Mouse (Mus musculus): ENCODE measurements around the gene Muc1.
A peak's percentile ranks its signal among the peaks of the same experiment; 100 is the strongest.

Muc1 gene

DNA sequence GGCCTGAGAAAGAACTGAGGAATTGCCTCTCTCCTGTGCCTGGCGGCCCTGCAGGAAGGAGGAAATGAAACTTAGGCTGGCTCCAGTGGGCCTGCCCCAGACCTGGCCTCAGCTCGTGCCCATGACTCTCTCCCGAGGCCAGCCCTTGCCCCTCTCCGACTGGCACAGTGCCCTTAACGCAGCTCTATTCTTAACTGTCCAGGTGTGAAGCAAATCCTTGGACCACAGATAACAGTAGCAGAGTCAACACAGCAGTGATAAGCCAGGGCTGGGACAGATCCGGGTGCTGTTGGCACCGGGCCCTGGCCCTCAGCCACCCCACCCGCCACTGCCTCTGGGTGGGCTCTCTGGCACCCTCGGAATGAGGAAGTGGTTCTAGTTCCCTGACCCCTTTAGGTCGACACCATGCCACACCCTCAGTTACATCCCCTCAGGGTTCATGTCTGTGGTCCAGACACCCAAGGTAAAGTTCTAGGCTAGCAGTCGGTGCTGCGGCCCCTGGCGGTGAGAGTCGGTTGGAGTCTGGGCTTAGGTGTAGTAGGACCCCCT lies 4.8 kb downstream of the Muc1 start:
- no peak for DNase-seq (ENCODE audit: low spot score in 2 of 2)

DNA sequence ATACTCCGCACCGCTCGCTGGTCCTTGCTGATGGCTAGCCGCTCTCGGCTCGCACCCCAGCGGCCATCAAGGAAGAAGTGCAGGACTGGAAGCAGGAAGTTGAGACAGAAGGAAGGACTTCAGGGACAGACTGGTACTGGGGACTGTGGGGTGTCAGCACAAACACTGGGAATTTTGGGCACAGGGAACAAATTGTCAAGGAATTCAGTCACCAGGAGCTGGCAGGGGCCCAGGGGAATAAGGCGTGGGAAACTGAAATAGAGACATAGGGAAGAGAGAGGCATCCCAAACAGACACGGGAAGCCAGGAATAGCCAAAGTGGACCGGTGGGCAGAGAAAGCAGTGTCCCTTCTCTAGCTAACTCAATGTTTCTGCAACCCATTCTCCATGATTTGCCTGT lies 7.7 kb downstream of the Muc1 start:
- no peak for DNase-seq (ENCODE audit: low spot score in 2 of 2)

DNA sequence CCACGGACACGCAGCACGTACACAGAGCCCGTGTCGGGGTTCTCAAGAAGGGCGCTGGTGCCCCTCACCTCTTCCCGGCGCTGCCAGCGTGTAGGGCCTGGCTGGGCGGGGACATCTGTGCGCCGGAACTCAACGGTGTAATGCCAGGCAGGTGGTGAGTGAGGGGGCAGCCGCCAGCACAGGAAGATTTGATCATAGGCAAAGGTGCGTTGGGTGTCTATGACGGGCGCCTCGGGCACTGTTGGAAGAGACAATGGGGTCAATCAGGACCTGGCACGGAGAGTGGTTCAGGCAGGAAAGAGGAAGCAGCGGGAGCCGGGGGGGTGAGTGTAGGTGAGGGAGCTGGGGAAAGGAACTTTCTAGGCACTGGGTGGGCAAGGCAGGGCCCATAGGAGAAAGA lies 8.8 kb downstream of the Muc1 start:
- no peak for DNase-seq (ENCODE audit: low spot score in 2 of 2)

GRCm38 (mm10) chr3:89238494-89238893 lies 9.6 kb downstream of the Muc1 start:
- no peak for DNase-seq (ENCODE audit: low spot score in 2 of 2)

DNA sequence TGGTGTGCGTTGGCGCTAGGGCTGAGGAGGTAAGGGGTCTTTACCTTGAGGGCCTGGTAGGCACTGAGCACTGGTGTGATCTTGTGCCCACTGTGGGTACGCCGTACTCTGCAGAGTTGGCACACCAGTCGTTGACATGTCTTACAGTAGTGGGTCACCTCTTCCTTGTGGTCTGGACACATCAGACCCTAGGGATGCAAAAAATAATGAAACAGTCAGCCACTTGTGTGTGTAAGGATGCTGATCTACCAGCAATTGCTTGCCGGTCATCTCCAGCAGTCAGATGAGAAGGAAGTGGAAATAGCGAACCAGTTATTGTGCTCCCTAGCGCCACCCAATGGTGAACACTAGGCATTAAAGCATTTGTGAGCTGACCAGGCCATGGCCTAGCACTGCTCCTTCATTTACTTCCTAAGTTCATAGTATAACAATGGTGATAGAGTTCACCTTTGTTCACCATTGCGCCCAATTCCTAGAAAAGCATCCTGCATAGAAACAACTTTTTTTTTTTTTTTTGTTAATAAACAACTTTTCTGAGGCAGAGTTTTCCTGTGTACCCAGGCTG lies 13.6 kb downstream of the Muc1 start:
- peak in 1 of 2 experiments; percentile 64 for DNase-seq (ENCODE audit: low spot score in 2 of 2)

- peak; percentile 34 to 59 for DNase-seq (ENCODE audit: low spot score in 2 of 2)
Measured at GRCm38 (mm10) chr3:89243609-89244008, 14.8 kb downstream of the Muc1 start.

- DNase-seq (ENCODE audit: low spot score in 2 of 2), result no peak
Measured at GRCm38 (mm10) chr3:89244158-89244981, 15.5 kb downstream of the Muc1 start.

DNA sequence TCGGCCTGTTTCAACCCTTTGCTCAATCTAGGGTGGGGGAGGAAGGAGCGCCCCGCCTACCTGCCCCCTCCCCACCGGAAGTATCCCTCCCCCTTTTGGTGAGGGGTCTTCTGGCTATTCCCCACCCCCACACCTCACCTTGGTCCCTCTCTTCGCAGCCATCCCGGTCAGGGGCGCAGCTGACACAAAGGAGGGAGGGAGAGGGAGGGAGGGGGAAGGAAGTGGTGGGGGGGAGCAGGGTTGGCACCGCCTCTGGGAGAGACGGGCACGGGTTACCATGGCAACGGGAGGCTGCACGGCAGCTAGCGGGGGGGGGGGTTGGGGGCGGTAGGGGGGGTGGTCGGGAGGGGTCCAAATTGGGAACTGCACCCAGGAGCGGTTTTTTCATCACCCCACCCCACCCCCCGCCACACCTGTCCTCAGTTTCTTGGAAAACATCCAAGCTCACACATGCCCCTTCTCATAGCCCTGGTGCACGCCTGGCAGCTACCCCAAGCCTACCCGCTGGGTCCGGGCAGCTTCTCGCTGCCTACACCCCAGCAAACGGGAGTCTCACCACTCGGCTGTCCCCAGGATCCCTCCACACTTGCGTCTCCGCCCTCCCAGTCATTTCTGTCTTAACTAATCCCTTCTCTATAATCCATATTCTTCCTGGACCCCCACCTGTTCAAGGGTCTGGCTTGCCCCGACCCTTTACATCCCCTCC lies 16.3 kb downstream of the Muc1 start:
- no peak for DNase-seq (ENCODE audit: low spot score in 2 of 2)

GRCm38 (mm10) chr3:89245688-89246171 lies 16.9 kb downstream of the Muc1 start, which contains the start of gene Krtcap2:
Krtcap2 (plus strand) TSS chr3:89245966.
- no peak for DNase-seq (ENCODE audit: low spot score in 2 of 2)

- peak; percentile 65 to 81 for DNase-seq (ENCODE audit: low spot score in 2 of 2)
Measured at GRCm38 (mm10) chr3:89246261-89247100, 17.6 kb downstream of the Muc1 start, which contains the start of gene Trim46. Trim46 (minus strand) TSS chr3:89246309.

GRCm38 (mm10) chr3:89247466-89247865 lies 18.6 kb downstream of the Muc1 start:
- DNase-seq (ENCODE audit: low spot score in 2 of 2), result no peak

DNA sequence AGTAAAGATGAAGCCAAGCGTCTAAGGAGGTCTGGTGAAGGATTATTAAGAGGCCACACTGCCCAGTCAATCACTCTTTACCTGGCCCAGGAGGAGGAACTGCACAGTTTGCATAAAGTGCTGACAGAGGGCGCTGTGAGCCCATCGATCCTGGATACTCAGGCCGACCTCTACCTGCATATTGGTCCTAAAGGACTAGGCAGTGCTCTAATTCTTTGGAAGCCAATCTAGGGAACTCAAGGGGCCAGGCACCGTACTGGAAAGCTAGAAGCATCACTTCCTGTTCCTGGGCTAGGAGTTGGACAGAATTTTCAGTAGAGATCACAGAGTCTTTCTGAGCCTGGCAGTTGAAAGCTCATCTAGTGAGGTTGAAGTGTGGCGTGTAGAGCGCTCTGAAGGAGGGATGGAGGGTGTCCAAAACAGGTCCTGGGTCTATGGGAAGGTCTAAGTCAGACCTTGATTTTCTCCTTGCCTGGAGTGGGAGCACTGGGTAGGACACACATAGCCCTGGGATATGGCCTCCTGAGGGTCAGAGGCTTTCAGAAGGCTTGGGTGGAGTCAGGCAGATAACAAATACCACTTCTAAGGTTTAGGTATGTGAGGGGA lies 21.7 kb downstream of the Muc1 start:
- peak; percentile 43 to 65 for DNase-seq (ENCODE audit: low spot score in 2 of 2)

GRCm38 (mm10) chr3:89251365-89251895 lies 22.6 kb downstream of the Muc1 start:
- peak; percentile 47 to 58 for DNase-seq (ENCODE audit: low spot score in 2 of 2)

- DNase-seq (ENCODE audit: low spot score in 2 of 2), result no peak
Measured at GRCm38 (mm10) chr3:89254994-89255393, 26.1 kb downstream of the Muc1 start.

DNA sequence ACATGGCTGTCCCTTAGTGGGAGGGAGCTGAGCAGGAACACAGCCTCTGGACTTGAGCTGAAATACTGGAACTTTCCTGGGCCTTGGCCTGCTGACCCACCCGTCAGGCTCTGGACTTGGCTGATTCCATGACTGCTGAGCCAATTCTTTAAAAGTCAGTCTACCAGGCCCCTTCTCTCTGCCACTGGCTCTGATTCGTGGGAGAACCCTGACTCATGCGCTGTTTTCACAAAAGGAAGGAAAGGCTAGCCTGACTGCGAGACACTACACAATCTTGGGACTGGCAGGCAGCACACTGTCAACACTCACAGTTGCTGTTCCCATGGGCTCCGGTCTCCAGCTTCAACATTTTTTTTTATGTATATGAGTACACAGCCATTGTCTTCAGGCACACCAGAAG lies 27.3 kb downstream of the Muc1 start:
- no peak for DNase-seq (ENCODE audit: low spot score in 2 of 2)

DNA sequence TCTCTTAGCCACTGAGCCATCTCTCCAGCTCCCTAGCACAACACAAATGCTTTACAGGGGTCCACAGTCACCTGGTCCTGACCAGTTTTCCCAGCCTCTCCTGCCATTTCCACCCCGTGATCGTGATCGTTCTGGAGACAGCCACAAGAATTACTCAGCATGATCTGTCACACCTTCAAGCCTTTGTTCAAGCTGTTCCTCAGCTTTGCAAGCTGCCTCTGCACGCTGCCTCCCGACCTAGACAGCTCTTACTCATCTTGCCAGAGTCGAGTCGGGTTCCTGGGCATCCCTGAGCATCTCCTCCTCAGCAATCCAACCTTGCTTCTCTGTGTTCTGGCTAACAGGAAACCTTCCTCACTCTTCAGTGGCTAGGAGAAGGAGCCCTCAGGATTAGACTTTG lies 30.2 kb downstream of the Muc1 start, which contains the start of gene Dpm3:
Gene Dpm3 (plus strand): TSS at position 283 of the 400 bp plus-strand sequence.
- no peak for DNase-seq (ENCODE audit: low spot score in 2 of 2)

DNA sequence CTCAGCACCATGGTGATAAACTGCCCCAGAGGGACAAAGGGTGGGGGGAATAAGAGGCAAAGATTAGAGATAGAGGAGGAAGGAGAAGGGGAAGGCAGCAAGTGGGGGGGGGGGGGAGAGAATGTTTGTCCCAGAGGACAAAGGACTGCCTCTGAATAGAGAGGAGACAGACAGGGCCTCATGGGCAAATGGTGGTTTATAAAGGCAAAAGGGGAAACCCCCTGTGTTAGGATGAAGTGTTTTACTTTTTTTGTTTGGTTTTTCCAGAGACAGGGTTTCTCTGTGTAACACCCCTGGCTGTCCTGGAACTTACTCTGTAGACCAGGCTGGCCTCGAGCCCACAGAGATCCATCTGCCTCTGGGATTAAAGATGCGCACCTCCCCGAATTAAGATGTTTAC lies 31.4 kb downstream of the Muc1 start:
- DNase-seq (ENCODE audit: low spot score in 2 of 2), result no peak

- no peak for DNase-seq (ENCODE audit: low spot score in 2 of 2)
Measured at GRCm38 (mm10) chr3:89262417-89262816, 33.6 kb downstream of the Muc1 start.

DNA sequence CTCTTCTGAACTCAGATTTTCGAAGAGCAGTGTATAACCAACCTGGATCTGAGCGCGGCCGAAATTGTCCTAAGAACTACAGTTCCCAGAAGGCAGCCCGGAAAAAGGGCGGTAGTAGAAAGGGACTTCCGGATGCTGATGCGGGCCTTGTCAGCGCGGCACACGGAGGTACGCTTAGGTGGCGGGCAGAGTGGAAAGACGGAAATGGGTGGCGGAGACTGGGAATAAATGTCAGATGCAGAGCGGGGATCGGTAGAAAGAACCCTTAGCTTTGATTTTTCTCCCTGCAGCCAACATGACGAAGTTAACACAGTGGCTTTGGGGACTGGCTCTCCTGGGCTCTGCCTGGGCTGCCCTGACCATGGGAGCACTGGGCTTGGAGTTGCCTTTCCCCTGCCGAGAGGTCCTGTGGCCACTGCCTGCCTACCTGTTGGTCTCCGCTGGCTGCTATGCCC lies 37.6 kb downstream of the Muc1 start:
- peak; percentile 43 to 59 for DNase-seq (ENCODE audit: low spot score in 2 of 2)

DNA sequence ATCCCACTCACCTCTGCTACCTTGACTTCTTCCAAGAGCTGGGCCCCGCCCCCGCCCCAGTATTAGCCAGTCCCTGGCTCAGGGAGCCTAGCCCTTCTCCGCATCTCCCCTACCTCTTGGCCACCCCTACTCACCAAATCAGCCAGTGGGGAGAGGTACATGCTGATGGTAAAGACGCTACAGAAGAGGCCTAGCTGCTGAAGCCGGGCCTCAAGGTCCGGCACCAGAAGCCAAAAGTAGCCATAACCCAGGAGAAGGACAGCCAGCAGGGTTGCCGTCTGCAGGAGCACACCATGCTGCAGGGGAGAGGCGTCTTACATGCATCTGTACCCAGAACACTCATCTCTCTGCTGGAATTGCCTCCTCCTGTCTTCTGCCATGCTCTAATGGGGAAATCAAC lies 40.1 kb downstream of the Muc1 start:
- no peak for DNase-seq (ENCODE audit: low spot score in 2 of 2)

All from spleen, postnatal 14 days (tissue).